Mouse (Mus musculus): ENCODE results near the gene Klf12. TPM values are rescaled to one million over a fixed set of nuclear protein-coding genes. Genes with fewer than 3 reads are reported as not detected.

Klf12 gene
- total RNA-seq, 4 experiments from 2014 or later = 18.2 to 20.2 (median 18.5) TPM

DNA sequence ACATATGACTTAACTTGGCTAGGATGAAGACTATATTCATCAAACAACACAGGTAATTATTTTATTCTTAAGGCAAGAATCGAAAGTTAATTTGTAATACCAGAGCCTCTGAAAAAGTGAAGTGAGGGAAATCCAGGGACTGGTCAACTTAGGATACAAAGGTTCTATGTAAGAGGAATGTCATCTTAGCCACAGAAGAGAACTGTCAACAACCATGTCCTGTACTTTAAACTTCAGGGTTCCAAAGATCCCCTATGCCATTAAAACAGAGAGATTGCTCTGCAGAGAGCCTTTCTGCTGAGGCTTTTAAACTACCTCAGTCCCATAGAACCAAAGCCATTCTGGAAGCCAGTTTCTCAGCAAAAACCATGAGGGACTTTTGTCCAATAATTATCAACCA, 144.1 kb downstream of the Klf12 start:
- DNase-seq (ENCODE audit: low spot score) = no peak

DNA sequence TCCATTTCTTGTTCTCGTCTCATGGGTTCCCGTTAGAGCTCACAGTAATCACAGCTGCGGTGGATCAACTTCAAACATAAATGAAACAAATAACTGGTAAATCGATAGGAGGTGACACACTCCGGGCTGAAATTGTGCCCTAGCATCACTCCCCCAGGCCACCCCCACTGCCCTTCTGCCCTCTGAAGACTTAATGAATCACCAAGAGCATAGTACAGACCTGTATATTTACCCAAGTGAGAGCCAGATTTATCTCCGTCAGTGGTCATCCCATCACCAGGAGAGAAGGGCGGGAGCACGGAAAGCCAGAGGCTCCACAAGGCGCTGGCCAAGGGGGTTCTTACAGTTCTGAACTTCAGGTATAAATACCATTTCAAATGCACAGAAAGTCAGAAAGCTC, 150.2 kb downstream of the Klf12 start:
- no peak for DNase-seq (ENCODE audit: low spot score)

DNA sequence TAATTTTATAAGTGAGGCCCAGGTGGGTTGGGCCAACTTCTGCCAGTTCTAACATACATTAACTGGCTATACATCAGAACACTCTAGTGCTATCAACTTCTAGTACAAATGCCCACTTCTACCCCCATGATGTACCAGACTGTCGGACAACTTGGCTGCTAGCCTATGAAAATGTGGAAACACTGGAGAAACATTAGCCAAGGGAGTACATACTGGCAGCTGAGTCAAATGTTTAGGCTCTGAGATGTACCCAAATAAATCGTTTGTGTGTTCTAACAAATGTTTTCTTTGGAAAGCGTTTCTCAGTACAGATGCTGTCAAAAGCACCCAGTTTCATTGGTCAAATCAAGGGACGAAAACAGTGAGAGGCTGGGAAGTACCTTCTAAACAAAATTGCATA, 152.0 kb downstream of the Klf12 start:
- no peak for DNase-seq (ENCODE audit: low spot score)

DNA sequence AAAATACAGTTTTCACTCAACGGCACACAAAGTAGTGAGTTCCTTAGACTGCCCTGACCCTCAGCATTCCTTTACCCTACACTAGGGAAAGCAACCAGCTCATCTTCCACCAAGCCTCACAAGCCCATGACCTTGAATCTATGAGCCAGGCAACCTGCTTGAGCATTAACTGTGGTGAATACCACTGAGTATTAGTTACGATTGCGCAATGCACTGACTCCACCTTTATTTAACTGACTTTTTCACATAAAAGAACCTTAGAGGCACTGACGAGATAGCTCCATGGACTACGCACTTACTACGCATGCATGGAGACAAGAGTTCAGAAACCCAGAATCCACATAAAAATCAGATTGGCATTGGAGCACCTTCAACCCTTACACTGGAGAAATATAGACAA, 158.4 kb downstream of the Klf12 start:
- DNase-seq (ENCODE audit: low spot score) = no peak

DNA sequence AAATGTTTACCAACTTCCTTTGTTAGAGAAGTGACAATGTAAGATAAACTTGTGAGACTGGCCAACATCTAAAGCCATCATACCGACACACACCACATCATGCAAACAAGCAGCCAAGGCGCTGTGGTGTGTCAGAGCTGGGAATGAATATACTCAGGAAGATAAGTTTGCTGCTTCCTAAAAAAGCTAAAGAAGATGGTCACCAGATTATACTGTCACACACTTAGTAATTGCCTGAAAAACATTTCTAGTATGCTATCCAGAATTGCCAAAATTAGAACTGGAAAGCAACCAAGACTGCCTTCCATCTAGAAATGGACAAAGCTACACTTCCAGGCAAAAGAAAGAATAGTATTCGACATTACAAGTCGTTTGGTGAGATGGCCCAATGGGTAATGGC, 163.4 kb downstream of the Klf12 start:
- DNase-seq (ENCODE audit: low spot score) = peak; percentile 36

DNA sequence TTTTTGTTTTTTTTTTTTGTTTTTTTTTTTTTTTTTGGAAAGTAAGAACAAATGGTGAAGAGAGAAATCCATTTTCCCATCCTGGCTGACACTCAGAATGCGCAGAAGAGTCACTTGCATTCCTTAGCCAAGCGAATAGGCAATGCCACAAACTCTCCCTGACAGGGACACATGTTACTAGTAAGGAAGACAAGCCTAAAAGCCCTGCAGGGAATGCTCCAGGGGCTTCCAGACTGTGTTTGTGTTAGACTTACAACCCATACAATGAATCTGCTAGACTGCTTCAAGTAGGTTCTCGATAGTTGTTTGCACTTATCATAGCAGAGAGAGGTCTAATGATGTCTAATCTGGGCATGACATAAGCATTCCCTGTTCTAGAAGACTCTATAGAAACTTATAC, 164.6 kb downstream of the Klf12 start:
- DNase-seq (ENCODE audit: low spot score) = no peak

DNA sequence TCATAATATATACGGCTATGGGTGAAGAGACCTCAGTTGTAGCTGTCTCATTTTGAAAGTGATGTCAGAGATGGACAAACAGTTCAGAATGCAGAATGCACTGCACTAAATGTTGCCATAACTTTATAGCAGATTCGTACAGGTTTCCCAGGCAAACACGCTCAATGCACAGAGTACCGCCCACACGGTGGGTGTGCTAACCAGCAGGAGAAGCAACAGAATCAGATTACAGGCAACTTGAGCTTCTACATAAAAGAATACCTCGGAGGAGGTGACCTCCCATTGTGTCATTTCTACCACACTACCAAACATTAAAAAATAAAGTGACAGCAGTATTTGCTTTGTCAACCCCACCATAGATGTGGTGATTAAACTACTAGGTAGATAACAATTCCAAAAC, 171.1 kb downstream of the Klf12 start:
- DNase-seq (ENCODE audit: low spot score) = no peak

DNA sequence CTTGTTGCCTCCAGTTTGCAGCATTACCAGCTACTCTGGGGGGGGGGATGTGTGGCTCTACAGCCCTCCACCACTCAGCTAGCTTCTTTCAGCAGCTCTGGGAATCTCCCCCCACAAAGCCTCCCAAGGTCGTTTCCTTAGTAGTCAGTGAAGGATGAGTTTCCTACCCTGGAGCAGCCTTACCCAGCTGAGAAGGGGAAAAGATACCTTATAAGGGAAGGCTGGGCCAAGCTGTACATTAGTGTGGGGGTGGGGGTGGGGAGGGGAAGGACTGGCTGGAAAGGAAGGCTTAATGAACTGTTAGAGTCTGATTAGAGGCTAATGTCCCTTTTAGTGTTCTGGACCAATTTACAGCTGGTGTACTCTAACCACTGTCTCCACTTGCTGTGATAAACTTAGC, 172.7 kb downstream of the Klf12 start:
- no peak for DNase-seq (ENCODE audit: low spot score)

DNA sequence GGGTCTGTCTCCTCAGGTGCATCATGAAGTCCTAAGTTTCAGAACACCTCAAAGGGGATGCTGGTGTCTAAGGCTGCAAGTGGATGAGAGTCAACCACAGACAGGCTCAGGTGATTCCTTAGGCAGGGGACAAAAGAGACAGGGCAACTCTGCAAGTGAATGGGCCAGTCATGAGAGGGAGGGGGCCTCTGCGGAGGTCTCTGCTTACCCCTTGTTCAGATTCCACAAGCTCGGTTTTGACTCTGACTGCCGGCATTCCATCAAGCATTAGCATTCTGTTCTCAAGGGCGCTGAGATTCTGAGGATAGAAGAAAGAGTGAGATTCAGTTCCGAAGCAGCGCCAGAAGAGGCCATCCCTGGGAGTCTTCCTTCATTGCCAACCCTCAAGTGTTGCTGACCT, 174.9 kb downstream of the Klf12 start:
- DNase-seq (ENCODE audit: low spot score) = no peak

DNA sequence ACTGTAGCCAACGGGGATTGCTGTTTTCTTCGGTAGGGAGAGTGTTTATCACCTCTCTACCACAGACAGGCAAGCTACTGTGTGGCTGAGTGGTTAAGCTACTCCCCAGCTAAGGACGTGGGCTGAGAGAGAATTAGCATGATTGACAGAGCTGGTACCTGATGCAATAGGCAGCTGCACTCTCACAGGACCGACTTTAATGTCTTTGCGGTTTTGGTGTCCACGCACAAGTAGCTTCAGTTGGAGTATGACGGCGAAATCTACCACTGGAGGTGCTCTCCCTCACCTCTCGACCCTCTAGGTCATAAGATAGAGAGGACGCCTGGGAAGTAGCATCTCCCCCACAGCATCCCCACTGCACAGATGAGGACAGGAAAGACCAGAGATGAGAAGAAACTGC, 178.9 kb downstream of the Klf12 start:
- DNase-seq (ENCODE audit: low spot score) = no peak

DNA sequence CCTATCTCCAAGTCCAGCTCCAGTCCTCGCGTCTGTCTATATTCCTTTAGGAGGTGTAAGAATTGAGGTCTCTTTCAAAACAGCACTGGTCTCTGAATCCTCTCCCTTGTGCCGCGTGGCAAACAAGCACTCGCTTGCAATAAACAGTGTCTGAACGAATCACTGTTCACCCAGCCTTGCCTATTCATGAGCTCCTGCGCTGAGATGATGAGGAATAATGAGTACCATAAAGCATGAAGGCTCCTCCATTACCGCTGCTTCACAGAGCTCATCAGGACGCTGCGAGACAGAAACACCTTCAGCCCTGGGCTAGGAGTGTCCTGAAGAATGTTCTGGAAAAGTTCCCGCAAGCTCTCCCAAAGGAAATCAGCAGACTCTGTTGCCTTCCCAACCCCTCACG, 179.7 kb downstream of the Klf12 start:
- DNase-seq (ENCODE audit: low spot score) = no peak

DNA sequence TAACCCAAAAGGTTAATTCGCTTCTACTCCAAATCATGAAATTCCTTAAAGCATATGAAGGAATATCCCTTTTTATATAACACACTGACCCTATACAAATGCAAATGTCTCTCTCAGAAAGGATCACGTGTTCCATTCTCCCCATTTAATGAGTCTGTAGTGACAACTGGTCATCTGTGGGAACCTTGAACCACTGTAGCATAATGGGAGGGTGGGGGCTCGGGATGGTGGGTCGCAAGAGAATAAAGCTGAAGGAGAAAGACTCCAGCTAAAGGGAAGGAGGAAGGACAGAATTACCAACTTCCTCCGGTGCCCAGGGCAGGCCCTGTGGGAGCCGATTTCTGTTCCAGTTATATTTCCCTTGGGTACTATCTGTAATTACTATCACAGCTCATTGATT, 180.7 kb downstream of the Klf12 start:
- no peak for DNase-seq (ENCODE audit: low spot score)

DNA sequence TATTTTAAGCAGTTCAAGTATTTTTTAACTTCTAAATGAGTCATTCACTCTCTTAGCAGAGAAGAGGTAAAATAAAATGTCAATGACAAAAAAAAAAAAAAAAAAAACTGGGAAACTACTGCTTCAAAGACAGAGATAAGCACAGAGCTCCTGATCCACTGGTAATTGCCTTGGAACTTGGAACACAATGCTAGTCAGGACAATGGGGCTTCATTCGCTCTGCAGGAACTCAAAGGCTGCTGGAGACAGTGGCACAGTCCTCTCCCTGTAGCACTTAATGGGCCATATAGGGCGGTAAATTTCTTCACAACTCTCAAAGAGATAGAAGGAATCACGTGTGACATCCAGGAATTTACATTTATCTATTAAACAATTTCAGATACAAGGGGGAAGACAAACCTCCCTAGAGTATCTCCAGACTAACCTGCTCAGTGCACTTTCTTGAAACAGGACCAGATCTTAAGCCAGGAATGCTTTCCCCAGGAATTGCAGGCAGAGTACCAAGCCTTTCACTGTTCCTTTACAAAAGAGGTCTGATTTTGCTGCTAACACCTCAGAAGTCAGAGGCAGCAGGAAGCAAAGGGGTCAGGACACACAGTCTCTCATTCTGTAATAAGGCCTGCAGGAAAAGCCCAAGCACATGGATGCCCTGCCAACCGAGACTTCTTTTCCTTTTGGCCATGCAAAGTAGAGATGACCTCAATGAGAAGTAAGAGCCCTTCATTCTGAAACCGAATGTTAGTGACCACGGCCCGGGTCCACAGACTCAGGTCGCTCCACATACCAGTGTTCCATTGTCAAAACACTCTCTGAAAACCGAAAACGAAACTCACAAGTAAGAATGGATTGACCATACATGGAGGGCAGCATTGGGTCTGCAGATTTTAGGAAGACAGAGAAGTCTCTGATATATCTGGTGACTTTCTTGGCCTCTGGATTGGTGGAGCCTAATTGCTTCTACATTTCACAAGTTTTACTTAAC, 187.0 kb downstream of the Klf12 start:
- no peak for DNase-seq (ENCODE audit: low spot score)

DNA sequence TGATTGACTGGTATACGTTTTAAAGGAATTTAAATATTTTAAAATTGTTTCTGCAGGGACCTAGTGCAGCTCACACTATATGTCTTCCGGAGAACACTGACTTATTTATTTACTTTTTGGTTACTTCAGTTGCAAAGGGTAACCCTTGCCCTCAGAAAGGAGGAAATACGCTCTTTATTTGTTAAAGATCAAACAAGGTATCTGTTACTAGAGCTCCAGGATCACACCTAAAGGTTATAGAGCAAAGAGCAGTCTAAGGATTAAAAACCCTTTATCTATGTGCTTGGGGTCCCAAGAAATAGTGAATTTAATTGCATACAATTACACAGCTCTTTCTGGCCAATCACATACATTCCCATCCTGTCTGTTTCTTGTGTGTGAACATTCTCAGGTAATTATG, 188.7 kb downstream of the Klf12 start:
- DNase-seq (ENCODE audit: low spot score) = no peak

DNA sequence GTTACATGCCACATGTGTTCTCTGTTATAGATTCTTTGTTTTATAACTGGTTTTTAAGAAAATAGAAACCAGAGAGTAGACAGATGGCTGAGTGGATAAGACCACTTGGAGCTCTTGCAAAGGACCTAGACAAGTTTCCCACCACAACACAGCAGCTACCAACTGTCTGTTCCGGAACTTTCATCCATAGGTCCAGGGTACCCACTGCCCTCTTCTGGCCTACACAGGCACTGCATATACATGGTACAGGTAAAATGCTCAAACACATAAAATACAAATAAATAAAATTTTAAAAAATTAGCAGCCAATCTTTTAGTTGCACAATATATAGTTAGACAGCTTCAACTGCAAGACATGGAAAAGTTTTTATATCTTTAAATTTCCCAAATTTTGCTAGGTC, 194.0 kb downstream of the Klf12 start:
- DNase-seq (ENCODE audit: low spot score) = no peak

DNA sequence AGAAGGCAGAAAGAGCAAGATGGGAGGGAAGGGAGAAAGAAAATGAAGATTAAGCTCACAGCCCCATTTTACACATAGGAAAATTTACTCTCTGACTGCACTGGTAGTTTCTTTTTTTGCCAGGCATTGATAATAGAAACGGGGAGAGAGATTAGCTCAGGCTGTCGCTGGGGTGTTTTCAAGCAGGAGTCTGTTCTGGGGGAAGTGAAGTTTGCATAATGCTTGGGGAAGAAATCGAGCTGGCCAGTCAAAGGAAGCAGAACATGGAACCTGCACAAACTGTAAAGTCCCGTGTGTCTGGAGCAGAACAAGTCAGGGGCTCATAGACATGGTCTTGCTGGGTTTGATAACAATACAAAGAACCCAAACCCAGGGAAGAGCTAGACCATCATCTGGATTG, 204.9 kb downstream of the Klf12 start:
- DNase-seq (ENCODE audit: low spot score) = no peak

DNA sequence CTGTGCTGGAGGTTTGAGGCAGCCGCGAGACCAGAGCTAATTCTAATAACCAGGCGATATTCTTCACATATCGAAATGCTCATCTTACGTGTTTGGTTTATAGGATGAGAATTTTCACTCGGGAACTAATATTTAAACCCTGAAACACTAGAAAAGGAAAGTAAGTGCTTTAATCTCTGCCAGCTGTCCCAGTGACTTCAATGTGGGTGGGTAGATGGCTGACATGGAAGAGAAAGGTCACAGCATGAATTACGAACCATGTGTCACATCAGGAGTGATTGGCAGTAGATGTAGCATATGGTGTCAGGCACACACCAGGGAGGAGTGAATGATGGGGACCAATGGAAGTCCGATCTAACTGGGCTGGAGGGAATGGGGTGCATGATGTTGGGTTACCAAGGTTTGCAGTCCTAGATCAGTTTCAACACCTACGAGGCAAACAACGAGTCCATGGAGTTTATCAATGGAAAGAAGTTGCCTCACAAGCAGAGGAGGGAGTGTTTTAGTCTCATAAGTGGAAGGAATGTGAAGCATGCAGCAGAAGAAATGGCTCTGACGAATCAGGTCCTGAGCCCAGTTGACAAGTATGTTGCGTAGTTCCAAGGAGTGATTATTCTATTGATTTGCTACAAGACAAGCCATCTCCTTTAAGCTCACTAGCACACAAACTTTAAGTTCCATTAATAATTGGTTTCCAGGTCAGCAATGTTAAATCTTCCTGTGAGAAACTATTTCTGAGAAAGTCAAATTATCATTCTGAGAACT, 211.9 kb downstream of the Klf12 start:
- no peak for DNase-seq (ENCODE audit: low spot score)

DNA sequence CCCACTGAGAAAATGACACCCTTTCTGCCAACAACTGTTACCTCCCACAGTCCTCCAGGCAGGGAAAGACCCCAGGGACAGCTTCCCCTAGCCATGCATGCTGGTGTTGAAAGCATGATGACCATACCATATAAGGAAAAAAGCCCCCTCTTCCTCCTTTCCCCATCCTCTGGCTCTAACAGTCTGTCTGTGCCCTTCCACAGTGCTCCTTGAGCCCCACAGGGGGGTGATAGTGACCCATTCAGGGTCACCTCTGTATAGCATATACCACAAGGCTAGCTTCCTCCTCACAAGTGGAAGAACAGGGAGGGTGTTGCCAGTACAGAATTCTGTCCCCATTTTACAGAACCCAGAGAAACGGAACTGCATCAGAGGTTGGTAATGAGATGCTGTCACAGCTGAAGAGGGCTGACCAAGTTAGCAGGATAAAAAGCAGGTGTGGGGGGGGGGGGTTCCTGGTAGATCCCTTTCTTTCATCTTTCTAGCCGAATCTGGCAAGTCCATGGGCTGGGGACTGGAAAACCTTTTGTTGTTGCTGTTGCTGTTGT, 214.9 kb downstream of the Klf12 start:
- no peak for DNase-seq (ENCODE audit: low spot score)

DNA sequence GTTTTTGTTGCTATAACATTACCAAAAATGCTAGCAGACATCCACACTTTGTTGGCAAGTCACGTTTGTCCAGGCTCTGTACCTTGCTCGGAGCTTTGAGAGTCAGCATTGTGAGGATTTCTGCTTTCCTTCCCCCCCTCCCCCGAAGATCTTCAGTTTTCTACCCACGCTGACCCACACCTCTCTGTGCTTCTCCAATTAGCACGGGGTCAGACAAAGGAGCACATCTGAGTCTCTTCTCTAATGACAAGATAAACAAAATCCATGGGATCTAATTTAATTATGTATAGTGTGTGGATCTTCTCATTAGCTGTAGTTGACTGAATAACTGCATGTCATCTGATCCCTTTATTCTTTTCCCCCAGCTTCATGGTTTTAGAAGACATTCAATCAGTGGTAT, 215.8 kb downstream of the Klf12 start:
- no peak for DNase-seq (ENCODE audit: low spot score)

DNA sequence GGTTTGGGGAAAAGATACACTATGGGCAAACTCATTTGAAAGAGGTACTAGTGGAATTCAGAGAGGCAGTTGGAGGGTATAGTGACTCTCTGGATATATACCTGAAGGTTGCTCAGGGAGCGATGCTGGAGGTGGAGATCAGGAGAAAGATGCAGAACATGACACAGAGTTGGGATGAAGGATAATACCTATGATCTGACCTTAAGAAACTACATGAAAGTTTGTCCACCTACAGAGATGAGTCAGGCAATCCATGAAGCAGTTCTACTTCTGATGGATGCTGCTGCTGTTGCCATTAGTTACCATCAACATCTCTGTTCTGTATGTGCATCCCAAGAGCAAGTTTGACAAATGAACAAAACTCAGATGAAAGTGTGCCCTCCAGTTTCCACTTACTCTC, 222.0 kb downstream of the Klf12 start:
- DNase-seq (ENCODE audit: low spot score) = no peak

DNA sequence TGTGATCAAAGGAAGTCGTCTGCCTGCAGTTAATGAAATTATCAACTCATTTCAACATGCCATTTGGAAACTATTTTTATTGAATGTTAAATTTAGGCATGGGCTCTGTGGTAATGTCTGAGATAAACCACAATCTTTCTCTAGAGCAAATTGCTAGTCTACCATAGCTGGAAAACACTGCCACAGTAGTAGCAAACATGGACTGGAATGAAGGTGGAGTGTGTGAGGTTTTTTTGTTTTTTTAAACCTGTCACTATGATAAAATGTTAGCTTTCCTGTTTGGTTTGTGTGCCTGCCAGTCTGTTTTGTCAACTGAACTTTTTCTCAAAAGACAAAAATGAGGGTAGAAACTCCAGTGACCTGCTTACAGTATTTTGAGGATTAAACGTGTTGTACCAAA, 230.3 kb downstream of the Klf12 start:
- no peak for DNase-seq (ENCODE audit: low spot score)

DNA sequence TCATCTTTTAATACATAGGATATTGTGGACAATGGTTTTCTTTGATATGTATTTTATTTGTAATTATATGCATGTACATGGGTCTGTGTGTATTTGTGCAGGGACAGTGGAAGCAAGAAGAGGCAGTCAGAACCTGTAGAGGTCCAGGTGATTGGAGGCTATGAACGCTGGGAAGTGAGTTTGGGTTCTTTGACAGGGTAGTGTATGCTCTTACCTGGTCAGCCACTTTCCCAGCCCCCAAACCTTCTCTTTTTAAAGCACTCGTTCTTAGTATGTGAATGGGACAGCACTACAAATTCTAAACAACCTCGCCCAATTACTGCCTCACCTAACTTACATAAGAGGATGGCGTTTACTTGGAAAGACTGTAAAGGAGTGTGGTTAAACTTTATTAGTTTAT, 231.0 kb downstream of the Klf12 start:
- DNase-seq (ENCODE audit: low spot score) = no peak

DNA sequence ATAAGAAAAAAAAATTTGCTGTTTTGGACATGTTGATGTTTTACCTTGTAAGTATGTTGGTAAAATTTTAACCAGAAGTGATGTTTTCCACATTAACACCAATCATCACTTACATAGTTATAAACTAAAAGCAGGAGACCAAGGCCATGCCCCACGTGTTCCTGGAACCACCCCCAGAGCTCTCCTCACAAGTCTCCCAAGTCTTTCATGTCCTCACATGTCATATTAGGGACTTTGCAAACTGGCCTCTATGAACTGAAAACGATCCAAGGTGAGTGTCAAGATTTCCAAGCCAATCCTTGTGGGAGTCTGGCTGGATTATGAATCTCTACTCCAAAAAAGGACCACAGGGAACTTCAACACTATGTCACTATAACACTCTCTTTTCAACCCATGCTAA, 231.6 kb downstream of the Klf12 start:
- no peak for DNase-seq (ENCODE audit: low spot score)

Measured in heart, adult 8-10 months (tissue).